Mouse (Mus musculus): ENCODE measurements around the gene Ttc39b. TPM values are rescaled to one million over a fixed set of nuclear protein-coding genes. Genes with fewer than 3 reads are reported as not detected.

Ttc39b gene
- total RNA-seq, 2 experiments from 2014 or later = 19.7 to 22.8 TPM

- no peak for DNase-seq
- intact Hi-C loops (cut with DNase I) = no loop called here
These were observed 89.3 kb downstream of the Ttc39b start for GRCm38 (mm10) chr4:83234739-83235138.

GRCm38 (mm10) chr4:83234132-83234531 is 89.9 kb downstream of the Ttc39b start:
- intact Hi-C loops (cut with DNase I) = no loop called here
- DNase-seq = no peak

- intact Hi-C loops (cut with DNase I) = no loop called here
- DNase-seq = peak; percentile 87
These were observed 90.6 kb downstream of the Ttc39b start for GRCm38 (mm10) chr4:83233181-83234123.

GRCm38 (mm10) chr4:83232315-83232880 is 91.7 kb downstream of the Ttc39b start:
- intact Hi-C loops (cut with DNase I) = no loop called here
- DNase-seq = no peak

- no peak for DNase-seq
- intact Hi-C loops (cut with DNase I) = no loop called here
These were observed 95.3 kb downstream of the Ttc39b start for GRCm38 (mm10) chr4:83228664-83229283.

- intact Hi-C loops (cut with DNase I) = no loop called here
- no peak for DNase-seq
These were observed 96.0 kb downstream of the Ttc39b start for GRCm38 (mm10) chr4:83228073-83228472.

GRCm38 (mm10) chr4:83225633-83226360 is 98.3 kb downstream of the Ttc39b start:
- no peak for DNase-seq
- intact Hi-C loops (cut with DNase I) = no loop called here

- intact Hi-C loops (cut with DNase I) = no loop called here
- DNase-seq = no peak
These were observed 99.8 kb downstream of the Ttc39b start for GRCm38 (mm10) chr4:83224242-83224641.

GRCm38 (mm10) chr4:83223197-83223596 is 100.9 kb downstream of the Ttc39b start:
- no peak for DNase-seq
- intact Hi-C loops (cut with DNase I) = no loop called here

- DNase-seq = no peak
- intact Hi-C loops (cut with DNase I) = no loop called here
These were observed 103.1 kb downstream of the Ttc39b start for GRCm38 (mm10) chr4:83220761-83221557.

GRCm38 (mm10) chr4:83219253-83219652 is 104.8 kb downstream of the Ttc39b start:
- DNase-seq = no peak
- intact Hi-C loops (cut with DNase I) = no loop called here

GRCm38 (mm10) chr4:83217128-83217527 is 106.9 kb downstream of the Ttc39b start:
- intact Hi-C loops (cut with DNase I) = no loop called here
- no peak for DNase-seq

GRCm38 (mm10) chr4:83216381-83216780 is 107.7 kb downstream of the Ttc39b start:
- DNase-seq = no peak
- intact Hi-C loops (cut with DNase I) = no loop called here

GRCm38 (mm10) chr4:83215776-83216175 is 108.3 kb downstream of the Ttc39b start:
- intact Hi-C loops (cut with DNase I) = no loop called here
- no peak for DNase-seq

- intact Hi-C loops (cut with DNase I) = no loop called here
- no peak for DNase-seq
These were observed 109.1 kb downstream of the Ttc39b start for GRCm38 (mm10) chr4:83214822-83215558.

GRCm38 (mm10) chr4:83213752-83214151 is 110.3 kb downstream of the Ttc39b start:
- intact Hi-C loops (cut with DNase I) = no loop called here
- DNase-seq = no peak

GRCm38 (mm10) chr4:83211709-83212108 is 112.3 kb downstream of the Ttc39b start:
- DNase-seq = peak; percentile 73
- intact Hi-C loops (cut with DNase I) = no loop called here

- intact Hi-C loops (cut with DNase I) = no loop called here
- no peak for DNase-seq
These were observed 113.6 kb downstream of the Ttc39b start for GRCm38 (mm10) chr4:83210437-83210836.

- intact Hi-C loops (cut with DNase I) = no loop called here
- DNase-seq = no peak
These were observed 117.1 kb downstream of the Ttc39b start for GRCm38 (mm10) chr4:83206803-83207586.

Data from left cerebral cortex, postnatal 4 days (tissue).